Mouse (Mus musculus): Measurements from ENCODE around the gene Atg4a-ps.

GRCm38 (mm10) chr3:103672716-103673115 is 26.8 kb upstream of the Atg4a-ps start:
- TF ChIP-seq CTCF (IDR thresholded peaks at IDR 0.05; ENCODE audit: borderline replicate concordance, control insufficient read depth, extremely low read depth, insufficient read depth, low read length, poor library complexity) (no peak), POLR2A (IDR thresholded peaks at IDR 0.05; ENCODE audit: control insufficient read depth, extremely low read depth, insufficient read depth, low read length, poor library complexity) (no peak)

All from thymus, adult 2 months (tissue).